Mouse (Mus musculus): ENCODE data around the gene Bmf. TPM values are rescaled to one million over a fixed set of nuclear protein-coding genes. Genes with fewer than 3 reads are reported as not detected.

The Bmf gene
- polyA plus RNA-seq, 1 experiment from 2014 or later, result 7.1 TPM

DNA sequence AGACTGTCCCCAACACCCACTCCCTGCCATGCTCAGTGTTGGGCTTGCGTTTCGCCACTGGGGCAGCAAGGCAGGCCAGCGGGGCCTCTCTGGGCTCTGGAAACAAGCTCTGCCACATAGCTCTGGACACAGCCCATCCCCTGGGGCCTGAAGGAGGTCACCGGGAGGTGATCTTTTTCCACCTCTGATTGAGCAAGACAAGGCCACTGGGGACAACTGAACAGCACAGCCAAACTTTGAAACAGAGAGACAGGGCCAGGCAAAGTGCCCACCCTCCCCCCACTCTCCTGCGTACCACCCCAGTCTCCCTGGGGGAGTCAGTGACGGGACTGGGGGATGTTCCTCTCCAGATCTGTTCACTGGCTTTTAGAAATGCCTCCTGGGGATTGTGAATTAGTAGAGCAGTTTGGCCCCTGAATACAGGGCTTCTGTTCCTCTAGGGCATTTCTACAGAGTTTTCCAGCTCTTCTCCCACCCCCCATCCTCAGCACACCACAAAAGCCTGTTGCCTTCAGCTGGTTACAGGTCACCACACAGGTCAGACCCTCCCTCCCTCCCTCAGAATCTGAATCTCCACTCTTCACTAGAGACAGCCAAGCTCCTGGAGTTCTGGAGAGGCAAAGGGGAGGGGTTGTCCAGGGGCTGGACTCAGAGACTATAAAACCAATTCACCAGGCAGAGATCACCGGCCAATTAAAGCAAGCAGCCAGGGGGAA lies 19.9 kb downstream of the Bmf start:
- DNase-seq (peak; percentile 68), ATAC-seq (ENCODE audit: insufficient read depth) (peak; percentile 41)
- TF ChIP-seq CTCF (IDR thresholded peaks at IDR 0.05; ENCODE audit: low read depth), result no peak
- Histone ChIP-seq H3K4me3 (ENCODE audit: low read depth, low read length) (no peak overlapping the region), H3K27me3 (ENCODE audit: insufficient read depth, low read length) (no peaks in the 10 kb centered on the region), H3K4me1 (ENCODE audit: insufficient read depth) (peaks cover 36% of the 10 kb centered on the region), H3K9ac (peak overlapping the region; percentile 29), H3K4me2 (no peak overlapping the region; the same call in 1 of the 2 replicates), H3K36me3 (ENCODE audit: insufficient read depth) (0 out of 2 replicates have a peak, but pooled peaks cover 13% of the 10 kb centered on the region), H3K27ac (ENCODE audit: low read depth) (peak overlapping the region; percentile 69), H3K9me3 (ENCODE audit: low read depth, low read length) (no peaks in the 10 kb centered on the region)
- 15% methylated on average over 7 of the region's 7 CpGs for WGBS

DNA sequence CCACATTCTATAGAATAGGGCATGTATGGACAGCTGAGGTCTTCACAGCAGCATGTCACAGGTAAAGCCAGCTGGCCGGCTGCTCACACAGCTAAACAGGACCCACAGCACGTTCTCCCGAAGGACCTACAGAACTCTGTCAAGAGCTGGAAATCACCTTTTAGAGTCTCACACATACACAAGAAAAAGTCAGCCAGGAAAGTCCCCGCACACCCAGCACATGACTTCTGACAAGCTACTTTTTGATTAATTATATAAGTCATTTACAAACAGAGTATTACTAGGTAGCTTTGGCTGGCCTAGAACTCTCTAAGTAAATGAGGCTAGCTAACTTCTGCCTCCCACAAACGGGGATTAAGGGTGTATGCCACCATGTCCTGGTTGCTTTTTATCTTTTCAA lies 22.9 kb downstream of the Bmf start:
- Histone ChIP-seq H3K4me3 (ENCODE audit: low read depth, low read length) (no peak overlapping the region), H3K9me3 (ENCODE audit: low read depth, low read length) (no peaks in the 10 kb centered on the region), H3K27me3 (ENCODE audit: insufficient read depth, low read length) (no peaks in the 10 kb centered on the region), H3K27ac (ENCODE audit: low read depth) (no peak overlapping the region), H3K36me3 (ENCODE audit: insufficient read depth) (0 out of 2 replicates have a peak, but pooled peaks cover 8% of the 10 kb centered on the region), H3K4me1 (ENCODE audit: insufficient read depth) (peaks cover 25% of the 10 kb centered on the region), H3K4me2 (no peak overlapping the region), H3K9ac (no peak overlapping the region)
- WGBS, result 82% methylated on average over 5 of the region's 5 CpGs
- DNase-seq (no peak), ATAC-seq (ENCODE audit: insufficient read depth) (no peak)
- TF ChIP-seq CTCF (IDR thresholded peaks at IDR 0.05; ENCODE audit: low read depth), result no peak

DNA sequence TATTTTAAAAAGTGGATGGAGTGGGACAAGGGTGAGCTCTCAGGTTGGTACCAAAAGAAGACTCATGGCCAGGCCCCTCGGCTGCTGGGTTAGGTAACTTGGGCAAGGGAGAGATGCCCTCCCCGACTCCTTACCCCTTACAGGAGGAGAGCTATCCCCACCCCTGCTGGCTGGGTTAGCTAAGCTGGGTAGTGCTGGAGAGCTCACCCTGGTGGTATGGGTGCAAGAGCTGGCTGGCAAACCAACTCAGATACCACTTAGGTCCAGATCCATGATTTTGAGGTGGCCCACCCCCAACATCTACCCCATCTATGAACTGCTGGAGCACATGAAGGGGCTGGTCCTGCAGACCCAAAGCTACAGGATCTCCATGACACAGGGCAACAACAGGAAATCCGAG lies 24.7 kb downstream of the Bmf start:
- Histone ChIP-seq H3K27ac (ENCODE audit: low read depth) (no peak overlapping the region), H3K9me3 (ENCODE audit: low read depth, low read length) (no peaks in the 10 kb centered on the region), H3K27me3 (ENCODE audit: insufficient read depth, low read length) (no peaks in the 10 kb centered on the region), H3K9ac (no peak overlapping the region), H3K4me1 (ENCODE audit: insufficient read depth) (peaks cover 29% of the 10 kb centered on the region), H3K36me3 (ENCODE audit: insufficient read depth) (no peaks in the 10 kb centered on the region), H3K4me2 (no peak overlapping the region), H3K4me3 (ENCODE audit: low read depth, low read length) (no peak overlapping the region)
- TF ChIP-seq CTCF (IDR thresholded peaks at IDR 0.05; ENCODE audit: low read depth), result no peak
- WGBS, result 80% methylated on average over 3 of the region's 3 CpGs
- ATAC-seq (ENCODE audit: insufficient read depth) (no peak), DNase-seq (no peak)

GRCm38 (mm10) chr2:118523163-118523730 lies 26.2 kb downstream of the Bmf start:
- H3K4me3 ChIP-seq (ENCODE audit: low read depth, low read length), result no peak overlapping the region
- H3K27me3 ChIP-seq (ENCODE audit: insufficient read depth, low read length), result no peaks in the 10 kb centered on the region
- H3K4me2 ChIP-seq, result no peak overlapping the region
- peaks cover 30% of the 10 kb centered on the region for H3K4me1 ChIP-seq (ENCODE audit: insufficient read depth)
- no peaks in the 10 kb centered on the region for H3K9me3 ChIP-seq (ENCODE audit: low read depth, low read length)
- no peak overlapping the region for H3K9ac ChIP-seq
- no peaks in the 10 kb centered on the region for H3K36me3 ChIP-seq (ENCODE audit: insufficient read depth)
- TF ChIP-seq CTCF (IDR thresholded peaks at IDR 0.05; ENCODE audit: low read depth), result no peak
- ATAC-seq (ENCODE audit: insufficient read depth), result no peak
- H3K27ac ChIP-seq (ENCODE audit: low read depth), result peak overlapping the region; percentile 77; the same call in 1 of the 2 replicates
- WGBS, result 47% methylated on average over 5 of the region's 5 CpGs
- DNase-seq, result no peak

DNA sequence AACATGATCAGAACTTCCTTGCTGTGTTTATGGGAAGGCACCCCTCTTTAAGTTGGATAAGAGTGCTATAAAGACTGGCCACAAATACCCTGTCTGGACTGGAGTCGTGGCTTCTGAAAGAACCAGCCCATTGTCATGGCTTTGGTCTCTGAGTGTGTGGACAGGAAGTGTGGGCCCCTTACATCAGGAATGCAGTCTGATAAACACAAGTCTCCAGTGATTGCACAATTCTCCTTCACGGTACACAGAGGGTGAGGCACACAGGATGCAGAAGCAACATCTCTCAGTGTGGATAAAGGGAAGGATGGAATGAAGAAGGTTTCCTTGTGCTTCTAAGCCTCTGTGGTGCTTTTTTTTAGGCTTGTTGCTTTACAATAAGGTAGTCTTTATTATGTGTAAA lies 27.2 kb downstream of the Bmf start:
- WGBS, result 5% methylated on average over 2 of the region's 2 CpGs
- H3K4me2 ChIP-seq, result no peak overlapping the region
- peak; percentile 82 for DNase-seq
- H3K4me1 ChIP-seq (ENCODE audit: insufficient read depth), result peaks cover 30% of the 10 kb centered on the region
- peak overlapping the region; percentile 77 for H3K27ac ChIP-seq (ENCODE audit: low read depth)
- no peak for TF ChIP-seq CTCF (IDR thresholded peaks at IDR 0.05; ENCODE audit: low read depth)
- no peaks in the 10 kb centered on the region for H3K27me3 ChIP-seq (ENCODE audit: insufficient read depth, low read length)
- no peaks in the 10 kb centered on the region for H3K9me3 ChIP-seq (ENCODE audit: low read depth, low read length)
- no peak overlapping the region for H3K9ac ChIP-seq
- peak; percentile 73 for ATAC-seq (ENCODE audit: insufficient read depth)
- H3K4me3 ChIP-seq (ENCODE audit: low read depth, low read length), result no peak overlapping the region
- H3K36me3 ChIP-seq (ENCODE audit: insufficient read depth), result no peaks in the 10 kb centered on the region

- peak overlapping the region; percentile 10; the same call in 1 of the 2 replicates for H3K4me2 ChIP-seq
- ATAC-seq (ENCODE audit: insufficient read depth), result peak; percentile 90
Measured at GRCm38 (mm10) chr2:118520042-118520933, 29.2 kb downstream of the Bmf start.

More at GRCm38 (mm10) chr2:118520042-118520933, 29.2 kb downstream of the Bmf start:
- DNase-seq, result peak; percentile 81
- H3K36me3 ChIP-seq (ENCODE audit: insufficient read depth), result no peaks in the 10 kb centered on the region
- H3K27me3 ChIP-seq (ENCODE audit: insufficient read depth, low read length), result no peaks in the 10 kb centered on the region
- TF ChIP-seq CTCF (IDR thresholded peaks at IDR 0.05; ENCODE audit: low read depth), result no peak
- WGBS, result 36% methylated on average over 9 of the region's 9 CpGs
- H3K27ac ChIP-seq (ENCODE audit: low read depth), result peak overlapping the region; percentile 86
- H3K9me3 ChIP-seq (ENCODE audit: low read depth, low read length), result no peaks in the 10 kb centered on the region
- H3K4me1 ChIP-seq (ENCODE audit: insufficient read depth), result peaks cover 30% of the 10 kb centered on the region
- H3K4me3 ChIP-seq (ENCODE audit: low read depth, low read length), result no peak overlapping the region
- no peak overlapping the region for H3K9ac ChIP-seq

All from lung, embryonic 14.5 days (tissue).